Mouse (Mus musculus) thymus, adult 18-20 months (tissue): ENCODE data around the gene Hgf.

Experiments used
- DNase-seq, 2 experiments: peaks; one replicate each; pipeline ENCODE4 v3.0.0; 2022; ENCODE audit warnings: mixed read lengths in 2 of 2

The Hgf gene

DNA sequence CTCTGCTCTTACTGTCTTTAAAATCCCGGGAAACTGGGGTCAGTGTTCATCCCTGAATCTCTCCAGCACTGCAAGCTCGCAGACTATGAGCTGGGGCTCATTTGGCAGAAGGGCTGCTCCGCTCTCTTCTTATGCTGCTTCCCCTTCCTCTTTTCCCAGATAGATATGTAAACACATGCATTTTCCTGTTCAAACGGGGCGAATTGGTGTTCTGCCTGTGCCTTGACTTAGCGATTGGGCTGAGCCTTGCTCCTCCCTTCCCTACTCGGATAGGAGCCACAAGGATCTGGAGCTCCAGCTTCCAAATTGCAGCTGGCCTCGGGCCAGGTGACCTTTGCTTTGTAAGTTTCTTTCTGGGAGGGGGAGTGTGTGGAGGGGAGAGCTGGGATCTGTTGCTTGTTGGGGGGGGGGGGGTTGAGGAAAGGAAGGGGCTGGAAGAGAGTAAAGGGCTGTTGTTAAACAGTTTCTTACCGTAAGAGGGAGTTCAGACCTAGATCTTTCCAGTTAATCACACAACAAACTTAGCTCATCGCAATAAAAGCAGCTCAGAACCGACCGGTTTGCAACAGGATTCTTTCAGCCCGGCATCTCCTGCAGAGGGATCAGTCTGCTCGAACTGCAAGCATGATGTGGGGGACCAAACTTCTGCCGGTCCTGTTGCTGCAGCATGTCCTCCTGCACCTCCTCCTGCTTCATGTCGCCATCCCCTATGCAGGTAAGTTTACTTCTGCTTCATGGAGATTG, at the start of gene Hgf:
Gene Hgf (plus strand): TSS at position 192 of the 744 bp plus-strand sequence.
- no peak for DNase-seq

DNA sequence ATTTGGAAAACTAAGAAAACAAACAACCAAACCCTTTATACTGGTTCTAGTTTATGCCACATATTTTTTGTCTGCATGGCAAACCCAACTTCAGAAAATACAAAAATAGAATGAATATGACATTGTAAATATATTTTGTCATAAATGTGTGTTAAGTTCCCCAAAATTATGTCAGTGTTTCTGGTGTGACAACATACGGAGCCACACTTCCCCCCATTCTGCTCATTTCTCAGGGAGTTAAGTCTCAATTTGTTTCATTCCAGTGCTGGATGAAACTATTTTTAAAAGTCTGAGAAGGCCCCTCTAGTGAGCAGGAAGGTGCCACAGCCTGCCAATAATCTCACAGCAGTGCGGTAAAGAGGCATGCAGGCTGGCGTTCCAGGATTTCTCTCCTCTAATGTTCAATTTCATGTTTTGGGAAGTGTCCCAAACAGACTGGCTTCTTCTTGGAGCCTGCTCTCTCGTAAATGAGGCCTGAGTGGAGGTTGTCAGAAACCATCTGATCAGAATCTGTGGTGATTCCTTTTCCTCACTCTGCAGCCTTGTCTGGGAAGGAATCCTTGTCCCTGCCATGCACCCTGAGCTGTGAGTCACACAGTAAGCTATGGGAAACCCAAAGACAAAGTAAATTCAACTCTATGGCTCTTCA, 46.5 kb upstream of the Hgf start:
- DNase-seq: no peak

DNA sequence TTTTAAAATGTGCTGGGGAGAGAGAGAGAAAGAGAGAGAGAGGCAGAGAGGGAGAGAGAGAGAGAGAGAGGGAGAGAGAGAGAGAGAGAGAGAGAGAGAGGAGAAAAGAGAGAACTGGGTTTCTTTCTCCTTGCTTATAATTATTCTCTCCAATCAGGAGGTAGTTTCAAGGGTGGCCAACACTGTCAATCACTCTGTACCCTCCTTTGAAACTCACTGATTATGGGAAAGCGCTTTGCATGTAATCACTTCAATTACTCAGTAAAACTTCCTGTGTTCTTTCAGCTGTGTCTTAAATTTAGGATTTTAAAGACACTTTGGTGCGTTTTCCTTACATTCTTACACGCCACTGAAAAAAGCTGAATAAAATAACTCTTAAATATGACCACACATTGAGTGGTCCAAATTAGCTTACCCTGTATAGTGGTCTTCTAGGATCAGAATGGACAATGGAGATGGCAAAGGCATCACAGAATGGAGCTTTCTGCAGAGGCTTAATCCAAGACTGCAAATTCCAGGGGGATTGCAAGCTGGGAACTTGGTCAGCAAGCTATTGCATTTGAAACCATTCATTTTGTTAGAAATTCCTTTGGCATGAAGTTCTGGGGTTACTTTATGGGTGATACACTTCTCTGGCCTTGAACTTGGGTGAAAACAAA, 21.5 kb upstream of the Hgf start:
- DNase-seq: no peak

DNA sequence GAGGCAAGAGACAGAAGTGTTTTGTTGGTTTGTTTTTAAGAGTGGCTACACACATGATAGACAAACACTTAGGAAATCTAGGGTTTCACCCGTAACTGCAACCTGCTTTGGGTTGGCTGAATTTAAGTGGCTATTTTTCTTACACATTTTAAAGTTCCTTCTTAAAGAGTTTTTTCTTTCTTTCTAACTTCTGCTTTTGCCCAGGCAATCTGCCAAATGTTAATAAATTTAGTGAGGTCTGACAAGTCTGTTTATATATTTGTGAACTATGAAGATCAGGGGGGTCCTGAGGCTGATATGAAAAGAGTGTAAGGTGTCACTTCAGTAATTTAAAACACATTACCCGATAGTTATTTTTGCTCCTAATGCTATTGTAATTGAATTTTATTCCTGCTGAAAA, 15.2 kb upstream of the Hgf start:
- no peak for DNase-seq

DNA sequence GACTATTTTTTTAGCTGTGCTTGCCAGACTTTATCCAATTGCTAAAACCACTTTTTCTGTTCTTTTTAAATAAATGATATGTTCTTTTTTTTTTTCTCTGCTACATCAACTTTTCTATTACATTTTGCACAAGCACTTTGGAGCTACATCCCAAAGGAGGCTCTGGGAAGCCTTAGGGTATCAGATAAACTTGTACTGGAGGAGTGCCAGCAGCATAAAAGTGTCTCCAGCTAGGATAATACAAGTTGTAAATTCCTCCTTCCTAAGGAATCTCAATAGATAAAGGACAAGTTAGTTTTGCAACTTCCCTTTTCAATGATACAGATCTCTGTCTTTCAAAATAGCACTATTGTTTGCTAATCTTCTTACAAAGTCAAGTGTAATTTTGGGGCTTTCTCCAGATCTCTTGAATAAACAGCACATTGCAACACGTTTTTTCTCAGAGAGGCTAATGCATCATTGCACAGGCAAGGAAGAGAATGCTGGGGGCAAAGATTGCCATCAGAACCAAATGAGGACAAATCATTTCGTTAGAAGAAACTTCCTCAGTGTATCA, 11.7 kb upstream of the Hgf start:
- no peak for DNase-seq

DNA sequence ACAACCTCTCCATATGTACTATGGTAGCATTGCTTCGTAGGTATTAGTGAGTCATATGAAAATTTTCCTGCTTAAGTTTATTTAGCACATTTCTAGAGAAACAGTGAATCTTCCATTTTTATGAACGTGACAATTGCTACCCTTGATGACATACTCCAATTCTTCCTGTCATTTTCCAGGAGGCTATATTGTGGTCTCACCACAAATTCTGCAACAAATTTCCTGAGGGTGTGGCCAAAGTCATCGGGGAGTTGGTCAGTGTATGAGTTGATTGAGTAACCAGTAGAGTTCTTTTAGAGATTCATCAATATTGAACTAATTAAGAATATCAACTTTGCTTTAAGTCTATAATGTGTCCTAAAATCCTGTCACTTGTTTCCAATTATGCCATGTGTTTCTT, 5.8 kb upstream of the Hgf start:
- DNase-seq: no peak

DNA sequence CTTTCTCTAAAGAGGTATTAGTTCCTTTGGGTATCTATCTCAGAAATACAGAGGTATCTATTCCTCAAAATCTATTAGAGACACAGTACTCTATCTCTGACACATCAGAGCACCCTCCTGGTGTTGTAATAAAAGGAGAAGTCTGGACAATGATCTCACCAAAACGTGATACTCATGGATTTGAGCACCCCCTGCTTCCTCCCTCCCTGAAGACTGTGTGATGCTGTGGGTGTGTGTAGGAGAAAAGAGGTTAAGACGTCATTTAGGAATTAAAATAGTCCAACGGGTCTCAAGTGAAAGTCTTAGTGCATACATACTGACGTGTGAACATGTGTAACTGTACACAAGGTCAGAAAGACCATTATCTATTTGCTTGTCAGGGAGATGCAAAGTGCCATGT, 648 bp upstream of the Hgf start:
- DNase-seq: no peak

DNA sequence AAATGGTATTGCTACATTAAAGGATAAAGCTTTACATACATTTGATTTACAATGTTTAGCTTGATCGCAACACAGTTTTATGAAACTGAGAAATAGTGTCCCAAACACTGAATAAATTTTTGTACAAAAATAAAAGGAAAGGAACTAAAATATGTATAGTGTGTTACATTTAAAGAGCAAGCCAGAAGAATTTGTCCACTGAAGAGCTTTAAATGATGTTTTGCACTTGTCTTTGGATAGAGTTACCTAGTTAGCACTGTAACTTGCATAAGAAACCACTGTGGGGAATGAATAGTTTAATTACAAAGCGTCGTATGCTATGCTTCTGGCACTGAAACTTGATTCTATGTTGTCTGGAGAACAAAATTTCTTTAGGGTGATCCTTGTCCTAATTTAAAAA, 7.0 kb downstream of the Hgf start:
- no peak for DNase-seq

DNA sequence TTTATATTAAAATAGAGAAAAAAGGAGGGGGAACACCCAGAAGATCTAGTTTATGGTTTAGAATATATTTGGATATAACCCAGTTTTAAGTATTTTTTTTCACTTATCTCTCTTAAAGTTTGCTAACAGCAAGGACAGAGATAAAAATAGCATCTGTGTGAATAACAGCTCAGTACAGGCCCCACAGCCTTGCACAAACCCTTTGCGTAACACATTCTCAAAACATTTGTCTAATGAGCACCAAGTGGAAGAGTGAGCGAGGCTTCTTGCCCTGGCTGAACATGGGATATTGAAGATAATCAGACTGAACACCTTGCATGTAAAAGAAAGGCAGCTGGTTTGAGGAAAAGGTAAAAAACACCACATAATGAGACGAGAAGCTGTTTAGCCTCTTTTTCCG, 15.7 kb downstream of the Hgf start:
- DNase-seq: no peak

DNA sequence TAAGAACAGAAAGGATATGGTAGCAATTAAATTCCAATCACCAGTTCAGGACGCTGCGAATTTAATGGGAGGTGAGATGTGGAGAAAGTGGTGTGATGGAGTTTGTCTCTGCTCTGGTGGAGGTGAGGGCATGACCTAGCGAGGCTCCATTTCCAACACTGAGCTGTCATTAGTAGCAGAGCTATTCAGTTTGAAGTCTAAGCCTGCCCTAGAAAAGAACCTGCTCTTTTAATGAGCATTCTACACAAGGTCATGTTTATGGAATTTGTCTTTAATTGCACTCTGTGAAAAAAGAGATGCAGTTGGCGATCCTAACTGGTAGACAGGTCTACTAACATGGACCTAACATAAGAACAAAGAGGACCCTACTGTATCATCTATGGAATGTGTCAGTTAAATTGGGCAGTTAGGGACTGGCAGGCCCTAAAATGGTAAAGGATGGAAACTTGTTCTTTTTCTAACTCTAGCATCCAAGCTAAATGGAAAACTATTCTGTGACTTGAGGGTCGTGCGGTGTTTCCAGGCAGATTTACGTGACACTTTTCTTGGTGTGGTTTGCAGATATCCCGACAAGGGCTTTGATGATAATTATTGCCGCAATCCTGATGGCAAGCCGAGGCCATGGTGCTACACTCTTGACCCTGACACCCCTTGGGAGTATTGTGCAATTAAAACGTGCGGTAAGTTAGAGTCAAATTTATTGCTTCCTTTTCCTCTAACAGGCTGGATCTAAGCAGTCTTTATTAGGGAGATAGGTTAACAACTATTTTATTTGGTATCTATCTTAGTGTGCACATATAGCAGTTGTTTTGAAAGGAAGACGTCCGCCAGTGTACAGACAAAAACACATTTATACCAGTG, 24.8 kb downstream of the Hgf start:
- DNase-seq: no peak

DNA sequence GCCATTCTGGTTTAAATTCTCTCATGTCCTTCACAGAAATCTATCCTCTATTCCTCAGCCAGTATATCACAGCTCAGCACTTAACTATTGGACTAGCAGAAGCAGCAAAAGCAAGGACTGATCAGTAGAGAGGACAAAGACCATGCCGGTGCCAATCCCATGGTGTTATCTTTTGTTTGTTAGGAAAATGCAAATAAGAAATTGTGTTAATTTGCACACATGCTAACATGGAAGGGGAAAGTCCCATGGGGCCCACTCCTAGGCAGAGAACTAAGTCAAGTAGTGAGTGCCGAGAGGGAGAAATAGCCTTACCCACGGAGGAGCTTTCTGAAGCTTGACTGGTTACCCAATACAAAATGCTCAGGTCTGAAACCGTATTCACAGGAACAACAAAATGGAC, 42.4 kb downstream of the Hgf start:
- DNase-seq: no peak

DNA sequence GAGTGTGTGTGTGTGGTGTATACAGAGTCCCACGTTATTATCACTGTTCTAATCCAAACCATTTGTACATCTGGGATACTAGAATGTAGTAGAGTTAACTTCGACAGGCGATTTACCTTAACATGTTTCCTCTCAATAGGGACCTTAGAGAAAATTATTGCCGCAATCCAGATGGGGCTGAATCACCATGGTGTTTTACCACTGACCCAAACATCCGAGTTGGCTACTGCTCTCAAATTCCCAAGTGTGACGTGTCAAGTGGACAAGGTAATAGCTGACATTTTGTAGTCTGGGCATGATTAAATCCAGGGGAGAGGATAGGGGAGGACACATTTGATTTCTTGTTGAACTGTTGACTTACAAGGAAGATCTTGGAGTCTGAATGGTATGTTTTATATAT, 44.7 kb downstream of the Hgf start:
- DNase-seq: no peak

DNA sequence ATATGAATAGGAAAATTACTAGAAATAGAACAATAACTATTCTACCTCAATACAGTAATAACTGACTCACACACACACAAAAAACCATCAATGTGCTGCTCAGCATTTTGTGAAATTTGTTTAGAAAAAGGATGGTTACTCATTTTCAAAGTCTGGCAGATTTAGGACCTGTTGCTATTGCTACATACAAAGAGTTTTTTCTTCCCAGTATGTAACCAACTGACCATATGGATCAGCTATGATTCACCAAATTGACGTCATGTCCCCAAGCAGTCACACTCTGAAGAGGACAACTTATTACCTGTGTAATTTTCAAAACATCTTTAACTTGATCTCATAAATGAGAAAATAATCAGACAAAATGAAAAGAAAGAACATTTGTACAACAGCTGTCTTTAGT, 48.2 kb downstream of the Hgf start:
- no peak for DNase-seq

DNA sequence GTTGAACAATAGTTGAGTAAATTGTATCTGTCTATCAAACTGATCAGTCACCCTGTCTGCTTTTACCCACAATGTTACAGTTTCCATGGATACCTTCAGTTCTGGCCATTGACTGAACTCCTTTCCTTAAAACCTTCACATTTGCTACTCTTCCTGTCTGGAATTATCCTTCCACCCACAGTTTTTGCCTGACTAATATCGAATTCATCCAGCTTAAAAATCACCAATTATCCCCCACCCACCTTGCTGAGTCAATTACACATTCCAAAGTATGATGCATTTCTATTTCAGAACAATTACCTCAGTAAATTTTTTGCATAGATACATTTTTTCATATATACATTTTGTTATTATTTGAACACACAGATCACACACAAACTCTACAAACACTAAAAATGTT, 79.7 kb downstream of the Hgf start:
- no peak for DNase-seq

DNA sequence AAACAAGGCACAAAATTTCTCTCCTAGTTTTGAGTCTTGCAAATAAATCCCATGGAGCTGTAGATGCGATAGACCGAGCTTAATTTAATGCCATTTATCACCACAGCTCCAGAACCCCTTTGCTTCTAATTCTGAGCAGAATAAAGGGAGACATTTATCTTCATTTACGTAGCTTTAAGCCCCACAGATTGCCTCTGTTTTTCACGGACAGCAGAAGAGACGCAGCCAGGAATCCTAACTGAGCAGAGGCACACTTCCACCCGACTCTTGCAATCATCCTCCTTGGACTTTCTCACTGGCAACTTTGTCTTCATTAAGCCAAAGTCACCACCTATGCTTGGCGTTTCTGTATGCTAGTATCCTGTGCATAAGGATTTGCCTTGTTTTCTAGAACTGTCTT, 93.1 kb downstream of the Hgf start:
- no peak for DNase-seq

DNA sequence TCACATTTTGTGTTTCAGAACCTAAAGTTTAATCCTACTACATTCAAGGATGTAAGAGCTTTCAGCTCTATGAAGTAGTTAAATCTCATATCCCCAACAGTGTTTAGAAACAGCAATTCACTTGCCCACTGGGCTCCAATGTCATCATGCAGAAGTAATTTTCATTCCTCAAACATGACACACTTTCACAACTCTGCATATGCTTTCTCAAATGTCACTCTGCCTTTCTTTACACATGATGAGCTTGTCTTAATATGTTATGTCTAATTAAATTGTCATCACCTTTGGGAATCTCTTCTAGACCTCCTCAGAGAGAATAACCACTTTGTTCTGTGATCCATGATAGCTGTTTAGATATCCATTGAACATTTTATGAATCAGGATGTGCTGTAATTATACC, 94.4 kb downstream of the Hgf start:
- no peak for DNase-seq

DNA sequence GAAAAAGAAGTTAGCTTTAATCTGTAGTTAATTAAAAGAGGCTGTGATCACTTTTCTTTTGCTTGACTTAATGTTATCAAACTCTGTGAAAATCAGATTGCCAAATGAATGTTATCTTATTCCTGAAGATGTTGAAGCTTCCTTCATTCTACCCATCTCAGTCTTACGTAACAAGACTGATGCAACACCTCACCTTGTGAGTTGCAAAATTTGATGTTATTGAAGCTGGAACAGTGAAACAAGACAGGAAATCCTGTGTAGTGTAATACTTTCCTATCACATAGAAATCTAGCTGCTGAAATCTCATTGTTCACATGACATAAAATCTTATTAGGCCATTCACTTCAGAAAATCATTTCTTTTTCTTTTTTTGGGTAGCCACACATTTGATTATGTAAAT, 96.9 kb downstream of the Hgf start:
- DNase-seq: no peak

DNA sequence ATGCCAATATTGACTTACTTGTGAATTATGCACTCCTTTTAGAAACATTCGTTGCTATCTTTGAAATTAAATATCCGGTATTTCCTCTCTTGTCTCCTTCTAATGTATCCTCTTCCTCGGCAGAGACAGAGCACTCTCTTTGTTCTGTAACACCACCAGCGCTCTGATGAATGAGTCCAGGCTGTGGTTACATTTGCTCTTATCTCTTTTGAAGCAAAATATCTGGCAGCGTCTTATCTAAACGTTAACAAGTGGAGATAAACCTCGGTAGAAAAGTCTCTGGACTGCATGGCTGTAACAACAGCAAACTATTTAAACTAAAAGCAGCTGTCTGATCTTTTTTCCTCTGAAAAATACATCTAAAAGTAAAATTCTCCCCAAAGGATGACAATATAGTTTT, 100.7 kb downstream of the Hgf start:
- DNase-seq: no peak
